Mouse (Mus musculus): Measurements from ENCODE around the gene Peli3. TPM values are rescaled to one million over a fixed set of nuclear protein-coding genes. Genes with fewer than 3 reads are reported as not detected.
A peak's percentile ranks its signal among the peaks of the same experiment; 100 is the strongest.
"Not testable (repeated sequence)": the region's sequence is repeated elsewhere in the genome, so short reads cannot be mapped to it uniquely, and the experiment has no call there.

Peli3 gene
- total RNA-seq (2021), result 10 to 100 TPM; 19.5 to 20.1 TPM

DNA sequence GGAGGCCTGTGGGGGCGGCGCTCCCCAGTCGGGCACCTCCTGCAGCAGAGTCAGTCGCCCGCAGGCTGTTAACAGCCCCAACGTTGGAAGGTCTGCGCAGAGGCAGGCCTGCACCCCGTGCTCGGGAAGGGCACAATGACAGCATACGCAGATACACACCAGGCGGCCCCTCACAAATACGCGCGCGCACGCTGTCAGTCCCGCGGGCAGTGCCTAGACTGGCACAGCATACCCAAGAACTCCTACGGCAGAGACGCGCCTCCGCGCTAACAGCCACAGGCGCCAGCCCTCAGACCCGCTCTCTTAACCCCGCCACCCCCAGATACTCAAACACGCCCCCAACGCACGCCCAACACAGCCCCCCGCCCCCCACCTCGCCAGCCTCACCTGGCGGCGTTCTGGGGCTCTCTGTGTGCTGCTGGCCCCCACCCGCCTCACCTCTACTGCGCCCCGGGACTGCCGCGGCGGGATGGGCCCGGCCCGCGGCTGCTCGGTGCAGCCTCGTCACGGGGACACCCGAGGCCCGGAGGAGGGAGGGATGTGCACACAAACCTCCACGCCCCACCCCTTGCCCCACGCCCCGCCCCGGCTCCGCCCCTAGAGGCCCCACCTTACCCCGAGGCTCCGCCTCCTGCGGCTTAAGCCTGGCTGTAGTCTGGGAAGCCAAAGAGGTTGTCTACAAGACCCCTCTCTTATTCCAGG, at the start of gene Peli3:
Peli3 (minus strand) TSS at position 577 of the 702 bp plus-strand sequence.
- peak; percentile 90 for DNase-seq
- intact Hi-C loops (cut with DNase I), result no loop called here

DNA sequence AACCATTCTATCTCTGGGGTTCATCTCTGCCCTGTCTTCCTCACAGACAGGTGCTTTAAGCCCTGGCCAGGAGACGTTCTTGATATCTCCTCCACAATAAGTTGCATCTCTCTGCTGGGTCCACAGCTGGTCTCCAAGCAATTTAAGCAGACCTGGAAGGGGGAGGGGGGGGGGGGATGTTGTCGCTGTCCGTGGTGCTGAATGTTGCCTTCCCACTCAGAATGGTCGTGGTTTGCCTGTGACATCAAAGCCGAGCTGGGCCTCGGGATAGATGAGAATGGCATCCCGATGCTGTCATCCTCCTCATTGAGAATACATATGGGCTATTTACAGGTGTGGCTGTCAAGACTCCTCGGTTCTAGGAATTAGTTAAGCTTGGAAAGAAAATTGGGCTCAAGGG, 49.4 kb upstream of the Peli3 start:
- DNase-seq, result no peak
- intact Hi-C loops (cut with DNase I), result no loop called here

DNA sequence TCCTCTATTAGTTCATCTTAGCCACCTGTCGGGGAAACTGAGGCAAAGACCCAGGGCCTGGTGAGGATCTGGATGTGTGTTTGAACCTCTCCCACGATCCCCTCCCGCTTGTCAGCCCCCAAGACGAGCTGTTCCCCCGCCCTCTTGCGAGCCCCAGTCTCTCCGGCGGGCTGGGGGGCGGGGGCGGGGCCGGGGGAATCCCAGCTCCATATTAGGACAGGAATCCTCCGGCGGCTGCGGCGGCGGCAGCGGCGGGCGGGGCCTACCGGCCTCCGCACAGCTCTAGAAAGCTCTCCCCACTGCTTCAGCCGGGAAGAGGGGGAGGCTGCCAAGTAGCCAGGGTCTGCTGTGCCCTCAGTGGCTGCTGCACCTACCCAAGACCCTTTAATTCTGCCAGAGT, 47.8 kb upstream of the Peli3 start:
- intact Hi-C loops (cut with DNase I), result no loop called here
- peak; percentile 61 for DNase-seq

DNA sequence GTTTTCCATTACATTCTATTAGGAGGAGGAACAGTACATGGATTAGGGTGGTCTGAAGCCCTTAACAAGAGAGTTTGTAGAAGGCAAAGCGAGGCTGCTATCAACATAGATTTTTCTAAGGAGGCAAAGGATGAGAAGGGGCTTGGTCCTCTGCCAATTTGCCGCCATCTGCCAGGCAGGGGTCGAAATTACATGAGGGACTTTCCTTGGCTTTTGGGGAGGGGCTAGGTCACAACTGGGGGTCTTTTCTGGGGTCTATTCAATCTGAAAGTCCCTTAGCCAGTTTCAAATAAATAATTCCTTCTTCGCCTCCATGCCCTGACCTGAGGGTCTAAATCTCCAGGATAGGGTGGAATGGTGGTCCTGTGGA, 47.3 kb upstream of the Peli3 start, which contains the start of gene Npas4:
Npas4 (minus strand) TSS at position 61 of the 370 bp plus-strand sequence.
- peak; percentile 63 for DNase-seq
- intact Hi-C loops (cut with DNase I), result no loop called here

DNA sequence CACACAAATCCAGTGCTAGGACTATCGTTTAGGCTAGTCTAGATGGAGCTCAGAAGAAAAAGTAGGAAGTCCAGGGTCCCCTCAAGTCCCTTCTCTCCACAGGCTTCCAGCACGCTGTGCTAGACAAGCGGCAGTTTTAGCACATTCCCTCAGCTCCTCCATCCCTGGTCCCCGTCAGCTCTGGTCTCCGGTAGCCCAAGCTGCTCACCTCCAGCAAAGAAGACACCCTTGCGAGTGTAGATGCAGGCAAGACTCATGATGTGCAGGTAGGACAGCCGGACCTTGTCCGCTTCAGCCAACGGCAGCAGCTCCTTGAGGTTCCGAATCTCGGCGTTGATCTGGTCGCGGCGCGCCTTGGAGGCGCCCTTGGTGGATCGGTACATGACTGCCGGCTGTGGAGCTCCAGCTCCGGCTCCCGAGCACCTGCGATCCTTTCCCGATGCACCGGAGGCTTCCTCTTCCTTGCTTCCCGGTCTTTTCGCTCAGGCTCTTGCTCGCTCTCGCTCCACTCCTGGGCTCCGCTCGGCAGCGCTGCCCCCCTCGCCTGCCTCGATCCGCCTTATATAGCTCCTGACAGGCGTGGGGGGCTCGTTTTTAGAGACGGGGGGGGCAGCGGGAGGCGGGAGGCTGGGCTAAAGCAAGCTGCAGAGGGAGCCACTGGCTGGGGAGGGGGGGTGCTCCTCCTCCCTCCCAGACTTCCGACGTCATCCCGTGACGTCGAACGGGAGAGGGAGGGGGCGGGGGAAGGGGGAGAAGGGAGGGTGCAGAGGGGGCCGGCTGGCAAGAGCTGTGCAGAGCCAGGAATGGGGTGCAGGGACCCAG, 46.7 kb upstream of the Peli3 start:
- peak; percentile 84 for DNase-seq
- intact Hi-C loops (cut with DNase I), result no loop called here

DNA sequence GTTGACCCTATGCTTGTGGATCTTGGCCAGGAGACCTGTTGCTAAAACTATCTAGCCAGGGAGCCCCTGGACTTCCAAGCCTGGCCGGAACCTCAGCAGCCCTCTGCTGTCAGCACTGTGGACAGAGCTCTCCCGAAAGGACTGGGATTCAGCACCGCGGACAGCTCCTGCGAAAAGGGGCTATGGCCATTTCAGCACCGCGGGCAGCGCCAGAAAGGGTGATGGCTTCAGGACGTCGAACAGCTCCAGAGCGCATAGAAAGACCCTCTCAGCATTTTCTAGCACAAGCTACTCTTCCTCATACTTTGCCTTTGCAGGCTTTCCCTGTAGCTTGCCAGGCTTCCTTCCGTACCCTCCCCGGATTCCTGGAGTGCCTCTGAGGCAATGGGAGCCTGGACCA, 46.1 kb upstream of the Peli3 start:
- intact Hi-C loops (cut with DNase I), result no loop called here
- DNase-seq, result peak; percentile 80

DNA sequence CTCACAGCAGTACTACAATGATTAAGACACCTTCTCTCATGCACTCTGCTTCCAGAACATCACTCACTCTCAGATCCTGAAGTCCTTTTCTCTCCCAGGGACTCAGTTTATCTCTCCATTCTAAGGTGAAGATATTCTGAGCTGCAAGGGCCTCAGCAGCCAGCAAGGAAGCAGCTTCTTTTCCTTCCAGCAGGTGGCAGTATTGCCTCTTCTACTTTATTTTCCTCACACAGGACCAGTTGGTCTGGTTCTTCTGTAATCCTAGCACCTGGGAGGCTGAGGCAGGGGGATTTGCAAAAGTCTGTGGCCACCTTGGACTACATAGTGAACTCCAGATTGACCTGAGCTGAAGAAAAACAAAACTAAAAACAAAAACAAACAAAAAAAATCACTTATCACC, 38.8 kb upstream of the Peli3 start:
- intact Hi-C loops (cut with DNase I), result loop anchor here (1.0 kb wide), 1 partner anchor 21 kb away; no protein-coding TSS in a partner anchor
- DNase-seq, result peak; percentile 24

DNA sequence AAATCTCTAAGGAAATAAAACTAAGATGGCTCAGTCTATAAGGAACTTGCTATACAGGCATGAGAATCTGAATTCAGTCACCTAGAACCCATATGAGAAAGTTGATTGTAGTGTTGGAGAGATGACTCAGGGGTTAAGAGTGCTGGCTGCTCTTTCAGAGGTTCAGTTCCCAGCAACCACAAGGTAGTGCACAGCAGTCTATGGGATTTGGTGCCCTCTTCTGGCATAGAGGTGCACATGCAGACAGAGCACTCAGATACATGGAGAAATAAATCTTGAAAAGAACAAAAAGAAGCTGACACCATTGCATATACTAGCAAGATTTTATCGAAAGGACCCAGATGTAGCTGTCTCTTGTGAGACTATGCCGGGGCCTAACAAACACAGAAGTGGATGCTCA, 25.3 kb upstream of the Peli3 start:
- no peak for DNase-seq
- intact Hi-C loops (cut with DNase I), result no loop called here

DNA sequence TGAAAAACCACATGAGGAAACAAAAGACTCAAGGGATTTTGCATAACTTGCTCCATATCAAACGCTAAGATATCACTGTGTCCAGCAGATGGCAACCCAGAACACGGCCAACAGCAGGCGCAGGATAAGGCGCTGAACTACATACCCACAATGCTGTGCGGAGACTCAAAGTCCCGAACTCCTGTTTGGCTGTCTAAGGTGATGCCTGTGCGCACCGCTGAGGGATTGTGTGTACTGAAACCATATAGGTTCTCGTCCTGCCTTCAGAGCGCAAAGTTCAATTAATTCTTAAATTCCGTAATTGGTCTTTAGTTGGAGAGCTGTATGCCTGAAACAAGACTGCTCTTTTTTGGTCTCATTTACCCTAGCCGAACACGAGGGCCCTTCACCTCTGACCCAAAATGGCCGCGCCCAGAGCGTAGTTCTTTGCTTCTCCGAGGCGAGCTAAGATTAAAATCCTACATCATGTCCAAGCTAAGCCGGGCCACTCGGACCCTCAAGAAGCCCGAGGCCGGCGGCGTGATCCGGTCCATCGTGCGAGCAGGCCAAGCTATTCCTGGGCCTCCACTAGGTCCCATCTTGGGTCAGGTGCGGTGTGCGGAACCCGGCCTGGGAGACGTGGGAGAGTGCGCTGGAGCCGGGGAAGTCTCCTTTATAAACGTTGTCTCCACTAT, 19.1 kb upstream of the Peli3 start, which contains the start of gene Mrpl11:
Mrpl11 (plus strand) TSS at position 220 of the 674 bp plus-strand sequence.
- intact Hi-C loops (cut with DNase I), result no loop called here
- DNase-seq, result peak; percentile 87

DNA sequence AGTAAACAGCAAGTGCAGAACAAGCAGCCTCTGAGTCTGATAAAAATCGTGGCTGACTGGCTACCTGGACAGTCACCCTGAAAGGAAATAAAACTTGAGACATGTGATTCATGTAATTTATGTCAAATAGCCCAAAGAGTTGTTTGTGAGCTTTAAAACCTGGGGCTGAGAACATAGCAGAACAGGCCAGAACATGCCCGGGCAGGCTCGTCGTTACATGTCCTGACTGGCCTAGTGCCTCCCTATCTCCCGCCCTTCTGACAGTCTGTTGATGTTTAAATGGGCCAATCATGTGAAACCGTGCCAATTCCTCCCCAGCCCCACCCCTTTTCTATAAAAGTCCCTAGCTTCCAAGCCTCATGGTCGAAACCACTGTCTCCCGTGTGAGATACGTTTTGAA, 5.7 kb upstream of the Peli3 start:
- DNase-seq; intact Hi-C loops (cut with DNase I): not testable (repeated sequence)

DNA sequence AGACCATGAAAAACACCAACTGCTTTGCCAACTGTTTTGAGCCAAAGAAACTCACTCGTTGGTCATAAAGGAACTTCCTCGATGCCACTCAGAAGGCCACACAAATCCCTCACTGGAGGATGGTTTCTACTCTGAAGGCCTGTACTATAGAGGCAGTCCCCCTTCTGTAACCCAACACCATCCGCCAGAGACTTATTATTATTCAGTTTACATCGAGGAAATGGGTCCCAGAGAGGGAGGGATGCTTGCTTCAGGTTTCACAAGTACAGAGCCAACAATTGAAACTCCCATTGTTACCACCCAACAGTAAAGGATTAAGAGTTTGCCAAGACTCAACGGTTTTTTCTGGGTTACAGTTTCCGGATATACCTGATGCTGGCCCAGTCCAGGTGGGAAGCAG, 2.6 kb upstream of the Peli3 start:
- intact Hi-C loops (cut with DNase I), result no loop called here
- DNase-seq, result no peak

DNA sequence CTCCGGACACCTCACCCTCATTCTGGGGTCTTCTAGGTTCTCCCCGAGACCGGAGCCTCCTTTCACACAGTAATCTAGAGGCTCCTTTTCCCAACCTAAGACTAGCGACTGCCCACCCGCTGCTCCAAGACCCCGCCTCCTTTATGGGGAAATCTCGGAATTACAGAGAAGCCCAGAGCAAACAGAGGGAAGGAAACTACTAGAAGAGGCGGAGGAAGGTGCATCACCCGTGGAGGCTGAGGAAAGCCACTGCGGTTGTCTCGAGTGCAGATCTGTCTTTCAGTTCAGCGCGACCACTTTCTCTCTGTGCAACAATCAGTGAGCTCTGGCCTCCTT, 294 bp upstream of the Peli3 start:
- intact Hi-C loops (cut with DNase I), result no loop called here

DNA sequence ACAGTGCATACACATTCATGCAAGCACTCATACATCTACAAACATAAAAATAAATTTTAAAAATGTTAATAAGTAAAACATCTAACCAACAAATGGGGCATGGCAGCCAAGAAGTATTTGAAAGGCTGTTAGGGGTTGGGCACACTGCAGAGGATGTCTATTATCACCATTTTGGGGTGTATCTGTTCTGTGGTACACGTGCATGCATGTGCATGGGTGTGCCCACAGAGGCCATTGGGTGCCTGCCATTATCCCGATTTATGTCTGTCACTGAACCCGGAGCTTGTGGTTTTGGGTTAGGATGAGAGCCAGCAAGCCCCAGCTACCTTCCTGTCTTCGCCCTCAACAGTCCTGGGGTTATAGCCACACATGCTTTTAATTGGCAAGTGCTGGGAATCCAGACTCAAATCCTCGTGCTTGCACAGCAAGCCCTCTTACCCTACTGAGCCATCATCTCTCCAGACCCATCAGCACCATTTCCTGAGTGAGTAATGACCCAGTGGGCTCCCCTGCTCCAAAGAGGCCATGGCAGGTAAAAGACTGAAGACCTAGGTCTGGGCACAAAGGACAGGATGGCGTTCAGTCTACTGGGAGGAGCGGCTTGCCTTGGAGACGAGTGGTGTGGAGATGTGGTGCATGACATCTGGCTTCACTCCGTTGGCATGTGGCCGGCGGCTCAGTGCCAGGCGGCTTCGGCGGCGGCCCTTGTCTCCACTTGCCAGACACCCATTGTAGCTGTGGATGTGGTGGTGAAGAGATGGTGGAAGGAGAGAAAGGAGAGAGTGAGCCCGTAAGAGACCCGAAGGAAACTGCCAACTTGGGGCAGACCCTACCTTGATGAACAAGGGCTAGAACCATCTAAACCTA, 5.2 kb downstream of the Peli3 start:
- intact Hi-C loops (cut with DNase I), result no loop called here
- DNase-seq, result peak; percentile 88

More for the DNA sequence above, 294 bp upstream of the Peli3 start:
- peak; percentile 13 for DNase-seq

DNA sequence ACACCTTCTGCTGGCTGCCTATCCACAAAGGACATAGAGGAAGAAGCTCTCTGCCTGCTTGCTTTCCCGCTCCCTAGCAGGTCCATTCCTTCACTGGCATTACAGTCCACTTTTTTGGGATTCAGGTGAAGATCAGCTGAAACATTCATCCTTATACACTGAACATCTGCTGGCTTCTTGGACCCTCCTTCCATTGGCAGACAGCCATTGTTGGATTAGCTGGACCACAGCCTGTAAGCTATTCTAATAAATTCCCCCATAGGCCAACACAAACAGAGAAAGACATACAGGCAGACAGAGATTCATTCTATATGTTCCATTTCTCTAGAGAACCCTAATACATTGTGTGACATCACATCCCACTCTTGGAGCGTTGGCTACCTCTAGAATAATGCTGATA, 6.0 kb downstream of the Peli3 start:
- intact Hi-C loops (cut with DNase I), result no loop called here
- DNase-seq, result no peak

DNA sequence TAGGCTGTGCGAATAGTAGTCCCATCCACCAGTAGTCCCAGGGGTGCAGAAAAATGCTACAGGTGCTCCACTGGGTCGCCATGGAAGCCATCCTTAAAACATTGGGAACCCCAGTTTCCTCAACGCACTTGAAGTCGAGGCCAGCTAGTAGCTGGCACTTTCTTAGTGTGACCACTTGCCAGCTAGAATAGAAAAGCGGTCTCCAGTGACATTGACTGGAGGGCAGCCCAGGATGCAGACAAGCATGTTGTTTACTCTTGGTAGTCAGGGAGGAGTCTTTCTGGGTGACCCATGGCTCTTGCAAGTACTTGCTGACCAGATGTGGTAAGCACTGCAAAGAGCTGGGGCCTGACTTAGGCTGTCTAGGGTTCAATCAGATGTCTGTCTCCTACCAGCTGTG, 14.1 kb downstream of the Peli3 start:
- DNase-seq, result peak; percentile 34
- intact Hi-C loops (cut with DNase I), result no loop called here

DNA sequence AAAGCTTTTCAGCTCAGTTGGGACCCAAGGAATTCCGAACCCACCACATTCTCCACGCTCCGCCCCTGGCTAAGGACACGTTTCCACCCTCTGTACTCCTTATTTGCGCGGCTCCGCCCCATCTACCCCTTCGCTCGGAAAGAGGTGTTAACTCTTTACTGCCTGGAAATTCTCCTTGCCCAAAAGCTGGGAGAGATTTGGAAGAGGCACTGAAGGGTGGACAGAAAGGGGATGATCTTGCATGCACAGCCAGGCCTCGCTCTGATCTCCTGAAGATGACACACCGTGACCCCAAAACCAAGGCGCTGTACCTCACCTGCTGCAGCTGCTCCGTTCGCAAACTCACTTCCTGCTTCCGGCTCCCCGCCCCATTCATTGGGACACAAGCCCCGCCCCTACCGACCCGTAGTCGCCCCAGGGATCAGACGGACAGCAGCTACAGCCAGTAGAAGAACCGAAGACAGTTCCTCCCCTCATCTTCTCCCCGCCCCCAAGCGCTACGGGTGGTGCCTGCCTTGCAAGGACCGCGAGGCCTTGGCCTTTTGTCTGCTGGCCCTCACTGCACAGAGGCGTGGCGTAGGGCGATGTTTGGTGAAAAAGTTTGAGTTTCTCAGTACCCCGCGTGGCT, 14.9 kb downstream of the Peli3 start, which contains the start of gene Dpp3:
Dpp3 (minus strand) TSS at position 384 of the 628 bp plus-strand sequence.
- DNase-seq, result peak; percentile 100
- intact Hi-C loops (cut with DNase I), result no loop called here

DNA sequence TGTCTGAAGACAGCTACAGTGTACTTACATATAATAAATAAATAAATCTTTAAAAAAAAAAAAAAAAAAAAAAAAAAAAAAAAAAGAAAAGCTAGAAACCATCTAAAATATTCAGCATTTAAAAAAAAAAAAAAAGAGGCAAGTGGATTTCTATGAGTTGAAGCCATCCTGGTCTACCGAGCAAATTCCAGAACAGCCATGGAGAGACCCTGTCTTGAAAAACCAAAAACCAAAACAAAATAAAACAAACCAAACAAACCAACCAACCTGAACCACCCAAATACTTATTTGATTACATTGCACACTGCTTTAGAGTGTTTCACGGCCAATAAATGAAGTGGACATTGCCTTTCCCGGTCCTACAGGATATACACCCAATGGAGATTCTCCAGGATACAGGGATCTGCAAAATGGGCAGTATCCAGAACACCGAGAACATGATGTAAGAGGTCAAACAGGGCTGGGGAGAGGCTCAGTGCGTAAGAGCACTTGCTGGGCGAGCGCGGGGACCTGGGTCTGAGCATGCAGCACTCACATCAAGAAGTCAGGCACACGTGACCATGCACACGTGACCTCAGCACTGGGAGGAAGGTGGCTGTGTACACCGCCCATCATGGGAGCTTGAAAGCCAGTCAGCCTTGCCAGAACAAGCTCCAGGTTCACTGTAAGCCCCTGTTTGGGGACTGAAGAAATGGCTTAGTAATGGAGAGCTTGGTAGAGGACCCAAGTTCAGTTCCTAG, 17.6 kb downstream of the Peli3 start:
- no peak for DNase-seq
- intact Hi-C loops (cut with DNase I), result no loop called here

DNA sequence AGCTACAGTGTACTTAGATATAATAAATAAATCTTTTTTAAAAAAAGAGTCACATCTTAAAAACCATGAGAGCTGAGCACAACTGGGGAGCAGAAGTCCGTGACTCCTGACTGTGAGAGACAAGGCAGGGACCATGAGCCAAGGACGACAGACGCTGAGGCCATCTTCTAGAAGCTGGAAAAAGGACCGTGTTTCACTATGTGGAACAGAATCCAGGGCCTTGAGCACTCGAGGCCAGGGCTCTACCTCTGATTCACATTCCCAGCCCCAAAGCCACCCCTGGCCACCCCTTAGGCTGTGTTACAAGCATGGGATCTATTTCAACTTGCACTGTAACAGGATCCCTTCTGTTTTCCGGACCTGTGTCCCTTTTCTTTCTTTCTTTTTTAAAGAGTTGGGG, 23.3 kb downstream of the Peli3 start:
- no peak for DNase-seq

DNA sequence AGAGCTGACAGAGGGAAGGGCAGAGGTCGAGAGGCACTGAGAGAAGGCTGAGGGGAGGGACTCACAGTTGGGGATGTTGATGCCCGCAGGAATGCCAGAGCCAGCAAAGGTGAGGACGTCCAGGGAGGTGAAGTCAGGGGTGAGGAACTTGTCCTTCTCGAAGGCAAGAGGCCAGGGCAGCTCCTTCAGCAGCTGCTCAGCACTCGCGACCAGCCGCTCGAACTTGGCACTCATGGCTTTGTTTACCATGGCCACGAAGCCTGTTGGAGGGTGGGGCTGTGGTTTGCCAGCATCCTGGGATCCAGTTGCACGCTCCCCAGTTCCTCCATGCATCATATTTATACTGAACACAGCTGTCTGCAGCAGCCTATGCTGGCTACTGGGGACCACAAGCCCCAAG, 26.1 kb downstream of the Peli3 start:
- intact Hi-C loops (cut with DNase I), result no loop called here
- DNase-seq, result no peak

More for the DNA sequence above, 23.3 kb downstream of the Peli3 start:
- intact Hi-C loops (cut with DNase I), result no loop called here
